Mouse (Mus musculus) ovary, postnatal 14 days (tissue): ENCODE results near the gene Trmt2a.

Experiments
- DNase-seq: peaks from one replicate; pipeline ENCODE4 v3.0.0; 2022; ENCODE audit warnings: low spot score

Gene Trmt2a

GRCm38 (mm10) chr16:18248433-18249363 is at the start of gene Trmt2a, which contains the start of gene Ranbp1:
TSS of gene Trmt2a (plus strand) at chr16:18248679.
TSS of gene Ranbp1 (minus strand) at chr16:18248732.
- DNase-seq, result peak; percentile 98

DNA sequence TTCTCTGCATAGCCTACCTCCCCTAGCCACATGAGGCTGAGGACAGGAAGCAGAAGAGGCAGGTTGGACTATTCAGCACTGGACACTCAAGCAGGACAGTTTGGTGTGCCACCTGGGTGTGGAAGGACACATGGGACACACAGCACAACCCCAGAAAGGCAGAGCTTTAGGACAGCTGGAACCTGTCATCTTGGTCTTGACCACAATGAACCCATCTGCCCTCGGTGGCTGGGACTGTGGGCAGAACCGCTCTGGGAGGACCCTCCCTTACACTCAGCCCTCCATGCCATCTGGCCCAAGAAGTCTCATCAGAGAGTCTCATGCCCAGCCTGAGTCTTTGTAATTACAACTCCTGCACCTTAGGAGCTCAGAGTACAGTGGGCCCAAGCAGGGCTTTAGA is 48.4 kb upstream of the Trmt2a start:
- DNase-seq, result no peak

DNA sequence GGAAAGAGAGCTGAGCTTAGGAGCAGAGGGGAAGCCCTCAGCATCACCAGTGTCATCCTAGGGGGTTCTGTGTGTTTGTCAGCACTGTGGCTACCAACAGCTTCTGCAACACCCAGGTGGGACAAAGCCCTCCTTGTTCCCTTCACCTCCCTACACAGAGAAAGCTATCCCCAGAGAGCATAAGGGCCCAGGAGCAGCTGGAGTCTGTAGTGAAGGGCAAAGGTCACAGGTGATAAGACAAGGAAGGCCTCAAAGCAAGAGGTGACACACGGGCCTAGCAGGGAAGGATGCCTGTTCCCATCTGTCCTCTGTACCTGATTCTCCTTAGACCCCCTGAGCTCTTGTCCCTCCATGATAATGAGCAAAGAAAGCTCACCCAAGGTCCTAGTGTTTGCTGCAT is 46.9 kb upstream of the Trmt2a start:
- no peak for DNase-seq

DNA sequence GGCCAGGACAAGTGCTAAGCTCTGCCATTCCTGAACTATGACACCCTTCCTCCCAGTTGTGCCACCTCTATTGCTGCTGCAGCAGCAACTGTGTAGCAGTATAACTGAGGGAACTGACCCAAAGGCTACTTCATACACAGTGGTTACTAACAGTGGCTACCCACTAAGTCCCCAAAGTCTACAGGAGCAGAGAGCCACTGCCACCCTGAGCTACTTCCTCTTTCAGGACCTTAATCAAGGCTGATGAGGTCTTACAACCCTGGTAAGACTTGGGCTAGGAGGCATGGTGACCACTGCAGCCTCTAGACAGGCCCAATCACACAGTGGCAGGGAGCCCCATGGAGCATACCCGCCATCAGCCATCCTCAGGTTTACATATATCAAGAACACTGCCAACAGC is 46.4 kb upstream of the Trmt2a start:
- DNase-seq, result no peak

DNA sequence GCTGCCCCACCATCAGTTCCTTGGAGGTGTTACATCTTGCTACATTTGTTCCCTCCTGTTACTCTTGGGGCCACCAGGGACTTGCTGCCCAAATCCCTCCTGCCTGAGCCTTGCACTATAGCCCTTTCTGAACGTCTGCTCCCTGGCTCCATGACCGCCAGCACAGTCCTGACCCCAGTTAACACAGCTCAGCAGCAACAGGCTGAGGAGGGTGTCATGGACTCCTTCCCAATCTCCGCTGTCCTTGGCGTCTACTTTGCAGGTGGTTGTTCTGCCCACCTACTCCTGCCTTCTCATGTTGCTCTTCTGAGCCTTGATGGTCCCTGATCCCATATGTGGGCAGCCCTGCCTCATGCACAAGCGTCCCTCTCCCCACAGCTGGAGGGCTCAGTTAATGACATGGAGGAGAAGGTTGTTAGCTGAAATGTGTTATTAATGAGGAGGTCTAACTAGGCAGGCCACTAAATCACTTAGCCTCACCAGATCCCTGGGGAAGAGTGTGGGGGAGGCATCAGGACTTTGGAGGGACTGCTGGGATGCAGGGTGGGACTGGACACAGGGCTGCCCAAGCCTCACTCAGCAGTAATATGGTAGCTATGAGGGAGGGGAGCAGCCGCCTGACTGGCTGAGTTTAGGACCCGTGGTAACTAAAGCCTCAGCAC is 44.9 kb upstream of the Trmt2a start:
- DNase-seq, result no peak

DNA sequence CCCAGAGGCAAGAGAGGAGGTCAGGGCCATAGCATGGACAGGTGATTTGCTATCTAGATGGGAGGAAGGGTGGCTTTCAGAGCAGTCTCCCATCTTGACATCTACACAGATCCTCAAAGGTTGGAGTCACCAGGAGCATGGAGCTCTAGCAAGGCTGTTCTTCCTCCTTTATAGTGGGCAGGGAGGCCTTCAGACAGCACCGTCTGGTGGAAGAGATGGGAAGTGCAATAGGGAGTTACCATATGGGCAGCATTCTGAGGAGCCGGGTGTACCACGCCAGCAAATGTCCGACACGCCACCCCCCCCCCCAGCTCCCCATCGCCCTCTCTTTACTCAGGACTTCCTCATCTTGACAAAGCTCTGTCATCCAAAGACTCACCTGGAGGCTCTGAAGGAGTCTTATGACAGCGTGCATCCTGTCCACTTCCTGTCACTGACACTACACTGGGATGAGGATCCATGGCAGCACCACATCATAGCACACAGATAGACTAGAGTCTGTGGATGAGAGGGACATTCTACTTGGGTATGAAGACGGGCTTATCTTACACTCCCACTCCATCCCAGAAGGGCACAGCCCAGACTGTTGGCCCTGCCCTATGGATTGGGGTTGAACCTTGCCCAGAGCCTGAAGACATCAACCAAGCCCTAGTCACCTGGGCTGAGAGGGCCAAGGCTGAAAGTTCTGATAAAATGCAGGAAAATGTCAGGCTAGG is 37.6 kb upstream of the Trmt2a start:
- DNase-seq, result peak; percentile 75

GRCm38 (mm10) chr16:18211417-18212171 is 36.9 kb upstream of the Trmt2a start:
- peak; percentile 88 for DNase-seq

GRCm38 (mm10) chr16:18213689-18214088 is 34.8 kb upstream of the Trmt2a start:
- no peak for DNase-seq

DNA sequence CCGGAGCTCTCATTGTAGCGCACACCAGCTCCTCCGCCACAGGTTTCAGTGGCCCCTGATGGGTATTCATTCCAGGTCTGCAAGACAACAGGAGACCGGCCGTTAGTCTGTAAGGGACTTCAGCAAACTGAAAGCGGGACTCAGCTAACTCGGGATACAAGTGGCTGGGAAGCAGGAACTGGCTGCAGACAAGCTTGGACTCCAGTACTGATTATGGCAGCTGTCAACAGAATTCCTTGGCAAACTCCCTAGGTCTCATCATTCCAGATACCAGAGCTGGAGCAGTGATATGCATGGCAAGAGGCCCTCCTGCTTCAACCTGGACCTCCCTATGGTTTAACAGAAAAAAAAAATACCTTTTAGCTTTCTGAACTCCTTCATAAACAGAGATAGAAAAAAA is 33.6 kb upstream of the Trmt2a start:
- no peak for DNase-seq

GRCm38 (mm10) chr16:18217579-18217978 is 30.9 kb upstream of the Trmt2a start, which contains the start of gene Ccdc188:
TSS of gene Ccdc188 (plus strand) at chr16:18217879.
- DNase-seq, result no peak

DNA sequence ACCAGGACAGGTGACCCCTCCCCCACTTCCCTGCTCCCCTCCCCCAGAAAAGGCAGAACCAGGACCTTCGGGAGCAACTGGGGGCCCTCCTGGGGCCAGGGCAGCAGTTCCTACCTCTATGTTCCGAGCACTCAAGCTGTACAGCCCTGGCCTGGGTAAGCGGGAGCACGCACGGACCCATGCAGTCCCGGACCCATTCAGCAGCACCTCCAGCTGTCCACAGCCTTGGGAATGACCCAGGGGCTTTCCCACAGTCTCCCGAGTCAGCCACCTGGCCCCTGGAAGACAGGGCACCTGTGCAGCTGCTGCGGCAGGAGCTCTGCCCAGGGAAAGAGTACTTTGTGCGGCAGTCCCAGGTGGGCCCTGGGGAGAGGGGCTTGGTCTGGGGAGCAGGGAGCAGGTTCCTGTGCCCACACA is 29.9 kb upstream of the Trmt2a start:
- no peak for DNase-seq

DNA sequence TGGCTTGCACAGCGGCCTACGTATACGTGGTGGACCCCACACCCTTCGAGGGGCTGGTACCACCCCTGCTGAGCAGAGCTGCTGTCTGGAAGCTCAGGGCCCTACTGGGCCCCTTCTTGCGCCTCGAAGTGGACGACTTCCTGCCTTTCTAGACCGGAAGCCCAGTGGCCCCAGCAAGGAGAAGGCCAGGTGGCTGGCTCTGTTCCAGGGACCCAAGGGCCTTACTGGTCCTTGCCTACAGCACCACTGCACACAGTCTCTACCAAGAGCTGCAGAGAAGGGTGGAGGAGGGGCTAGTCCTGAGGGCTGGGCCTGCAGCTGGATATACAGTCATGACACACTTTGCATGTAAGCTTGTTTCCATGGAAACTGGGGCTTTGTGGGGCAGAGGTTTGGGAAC is 28.5 kb upstream of the Trmt2a start:
- DNase-seq, result no peak

GRCm38 (mm10) chr16:18220856-18221542 is 27.5 kb upstream of the Trmt2a start:
- no peak for DNase-seq

DNA sequence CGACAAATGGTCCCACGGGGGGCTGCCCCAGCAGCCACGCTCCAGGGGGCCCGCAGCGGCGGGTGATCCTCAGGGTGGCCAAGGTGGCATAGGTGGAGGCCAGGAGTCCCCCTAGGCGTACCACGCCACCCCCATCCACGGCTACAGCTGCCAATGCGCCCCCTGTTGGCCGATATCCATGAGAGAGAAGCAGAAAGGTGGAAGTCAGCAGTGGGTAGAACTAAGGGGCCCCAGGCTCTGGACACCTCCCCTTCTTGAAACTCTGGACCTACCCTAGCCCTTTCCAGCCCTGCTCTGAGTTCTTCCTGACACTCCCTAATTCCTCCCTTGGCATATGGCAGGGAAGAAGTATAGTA is 27.0 kb upstream of the Trmt2a start:
- no peak for DNase-seq

DNA sequence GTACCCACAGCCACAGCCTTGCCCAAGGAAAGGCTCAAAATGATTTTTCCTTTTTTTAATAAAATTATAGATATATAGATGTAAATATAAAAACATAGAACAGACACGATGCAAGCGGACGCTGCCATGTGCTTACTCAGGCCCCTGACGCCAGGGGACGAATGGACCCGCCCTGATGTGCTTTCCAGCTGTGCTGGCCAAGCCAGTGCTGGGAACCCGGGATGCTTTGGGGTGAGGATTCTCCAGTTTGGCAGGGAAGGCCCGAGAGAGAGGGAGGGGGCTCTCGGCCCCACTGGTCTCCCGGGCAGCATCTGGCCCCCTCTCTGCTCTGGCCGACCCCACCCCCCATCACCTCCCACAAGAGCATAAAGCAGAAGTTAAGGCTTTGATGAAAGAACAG is 26.3 kb upstream of the Trmt2a start:
- no peak for DNase-seq

- no peak for DNase-seq
Measured at GRCm38 (mm10) chr16:18227187-18227586, 21.3 kb upstream of the Trmt2a start.

DNA sequence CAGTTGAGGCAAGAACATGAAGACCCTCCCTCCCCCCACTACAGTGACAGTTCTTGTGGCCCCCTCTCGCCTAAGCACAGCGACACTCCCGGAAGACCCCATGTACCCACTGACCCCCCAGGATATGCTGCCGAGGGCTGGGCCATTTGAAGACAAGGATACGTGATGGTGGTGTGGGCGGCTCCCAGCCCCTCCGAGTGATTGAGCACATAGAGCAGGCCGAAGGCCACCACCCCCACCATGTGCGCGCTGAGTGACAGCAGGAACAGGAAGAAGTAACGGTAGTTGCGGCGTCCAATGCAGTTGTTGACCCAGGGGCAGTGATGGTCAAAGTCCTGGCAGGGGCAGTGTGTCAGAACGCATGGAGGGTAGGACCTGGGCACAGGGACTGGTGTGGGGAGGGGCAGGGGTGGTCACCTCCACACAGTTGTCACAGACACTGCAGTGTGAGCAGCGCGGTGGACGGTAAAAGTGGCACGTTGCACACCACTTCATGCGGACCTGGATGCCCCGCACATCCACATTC is 20.5 kb upstream of the Trmt2a start:
- DNase-seq, result no peak

- no peak for DNase-seq
Measured at GRCm38 (mm10) chr16:18228856-18229255, 19.6 kb upstream of the Trmt2a start.

DNA sequence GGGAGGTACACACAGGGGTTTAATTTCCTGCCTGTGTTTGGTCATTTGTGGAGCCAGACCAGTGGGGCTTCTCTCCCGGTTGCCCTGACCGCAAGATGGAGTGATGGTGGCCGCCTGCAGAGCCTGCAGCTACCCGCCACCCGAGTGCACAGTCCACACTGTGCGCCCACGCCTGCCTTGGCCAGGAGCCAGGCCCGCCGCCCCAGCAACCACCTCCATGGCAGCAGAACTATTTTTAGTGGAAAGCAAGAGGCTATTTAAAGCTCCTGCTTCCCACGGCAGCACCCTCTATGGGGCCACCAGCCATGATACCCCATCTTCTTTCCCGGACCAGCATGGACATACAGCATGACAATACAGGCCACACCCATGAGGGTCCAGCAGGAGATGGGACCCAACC is 18.9 kb upstream of the Trmt2a start:
- no peak for DNase-seq

GRCm38 (mm10) chr16:18230617-18231016 is 17.9 kb upstream of the Trmt2a start:
- no peak for DNase-seq

DNA sequence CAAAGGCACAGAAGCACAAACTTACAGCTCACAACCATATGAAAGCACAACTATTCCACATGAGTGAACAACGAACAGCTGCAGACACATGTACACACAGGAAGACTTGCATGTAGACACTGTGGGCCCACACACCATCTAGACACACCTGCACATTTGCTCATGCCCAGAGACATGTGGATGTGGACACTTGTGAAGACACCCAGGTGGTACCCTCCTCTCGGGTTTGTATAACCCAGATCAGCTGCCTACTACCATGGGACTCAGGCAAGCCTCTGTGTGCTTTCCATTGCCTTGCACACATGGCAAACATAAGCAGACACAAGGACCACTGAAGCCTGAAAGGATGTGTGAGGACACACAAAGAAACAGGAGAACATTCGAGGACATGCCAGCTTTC is 17.4 kb upstream of the Trmt2a start:
- DNase-seq, result no peak
